Mouse (Mus musculus) intestine, embryonic 14.5 days (tissue): Measurements from ENCODE around the gene Tm9sf1. TPM values are rescaled to one million over a fixed set of nuclear protein-coding genes. Genes with fewer than 3 reads are reported as not detected.

Source experiments
- ATAC-seq: fragments of 200-750 bp; cut with Nextera tagmentation; replicated peaks from 2 replicates; pipeline ENCODE4 v1.8.0; 2017; ENCODE audit warnings: low read depth, moderate number of reproducible peaks, moderate TSS enrichment, moderate library complexity; ENCODE audit not compliant: low FRiP score, low TSS enrichment
- DNase-seq: peaks from one replicate; pipeline ENCODE4 v3.0.0-alpha.2; 2018; ENCODE audit warnings: low spot score
- H3K27ac ChIP-seq: fragments of 300-500 bp; sonication (generic); 2 replicates; pipeline ENCODE4 v1.5.1; 2014; ENCODE audit warnings: low read depth, mild to moderate bottlenecking, control low read depth
- H3K27me3 ChIP-seq: fragments of 300-500 bp; sonication (generic); replicated peaks from 2 replicates; pipeline ENCODE4 v1.6.1; 2014; ENCODE audit warnings: low read length, control low read depth; ENCODE audit not compliant: control insufficient read depth, insufficient read depth
- H3K36me3 ChIP-seq: fragments of 300-500 bp; sonication (generic); 2 replicates; pipeline ENCODE4 v1.6.1; 2014; ENCODE audit warnings: low read length, control low read depth; ENCODE audit not compliant: control insufficient read depth, insufficient read depth
- H3K4me1 ChIP-seq: fragments of 300-500 bp; sonication (generic); replicated peaks from 2 replicates; pipeline ENCODE4 v1.6.1; 2014; ENCODE audit warnings: low read length, control low read depth, mixed read lengths; ENCODE audit not compliant: control insufficient read depth, insufficient read depth
- H3K4me2 ChIP-seq: fragments of 300-500 bp; sonication (generic); 2 replicates; pipeline ENCODE4 v1.6.1; 2014; ENCODE audit warnings: low read length
- H3K4me3 ChIP-seq: fragments of 300-500 bp; sonication (generic); 2 replicates; pipeline ENCODE4 v1.5.1; 2014; ENCODE audit warnings: low read depth, low read length, control low read depth, mixed read lengths
- H3K9ac ChIP-seq: fragments of 300-500 bp; sonication (generic); 2 replicates; pipeline ENCODE4 v1.6.1; 2014; ENCODE audit warnings: mild to moderate bottlenecking, low read length
- H3K9me3 ChIP-seq: fragments of 300-500 bp; sonication (generic); 2 replicates; pipeline ENCODE4 v1.6.1; 2016; ENCODE audit warnings: low read length, control low read depth; ENCODE audit not compliant: control insufficient read depth
- WGBS: fragments of 180-500 bp; shearing (Covaris S2); extraction: QIAGEN DNeasy Blood & Tissue Kit; methylation state at CpG from one replicate; pipeline ENCODE4 v1.1.7; 2014; 5-methylcytosine and 5-hydroxymethylcytosine counted together
- polyA plus RNA-seq: library from polyadenylated mRNA; unstranded; fragments of >200 nt; fragmentation: Nextera tagmentation; extraction: Ambion mirVana; gene quantifications from 2 replicates; pipeline ENCODE4 v1.2.1, GENCODE M21; 2014

Tm9sf1 gene
- polyA plus RNA-seq, 1 experiment from 2014 or later: 114 TPM

DNA sequence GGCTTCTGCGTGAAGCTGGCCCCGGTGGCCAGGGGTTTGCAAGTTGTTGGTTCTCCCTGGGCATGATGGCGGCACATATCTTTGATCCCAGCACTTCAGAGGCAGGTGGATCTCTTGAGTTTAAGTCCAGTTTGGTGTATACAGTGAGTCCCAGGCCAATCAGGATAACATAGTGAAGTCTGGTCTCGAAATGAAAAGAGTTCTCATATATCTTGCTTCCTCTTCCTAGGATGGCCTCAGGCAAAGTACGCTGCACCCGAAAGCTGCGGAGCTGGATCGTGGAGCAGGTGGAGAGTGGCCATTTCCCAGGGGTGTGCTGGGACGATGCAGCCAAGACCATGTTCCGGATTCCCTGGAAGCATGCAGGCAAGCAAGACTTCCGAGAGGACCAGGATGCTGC is 38.8 kb downstream of the Tm9sf1 start:
- DNase-seq: no peak
- no peak overlapping the region for H3K27ac ChIP-seq
- H3K36me3 ChIP-seq: peaks cover 75% of the 10 kb centered on the region
- no peaks in the 10 kb centered on the region for H3K27me3 ChIP-seq
- no peak overlapping the region for H3K9ac ChIP-seq
- no peaks in the 10 kb centered on the region; the same call in 1 of the 2 replicates for H3K4me1 ChIP-seq
- 96% methylated on average over 11 of the region's 11 CpGs for WGBS
- ATAC-seq: no peak
- H3K4me2 ChIP-seq: peak overlapping the region; percentile 41
- H3K9me3 ChIP-seq: no peaks in the 10 kb centered on the region
- H3K4me3 ChIP-seq: no peak overlapping the region

DNA sequence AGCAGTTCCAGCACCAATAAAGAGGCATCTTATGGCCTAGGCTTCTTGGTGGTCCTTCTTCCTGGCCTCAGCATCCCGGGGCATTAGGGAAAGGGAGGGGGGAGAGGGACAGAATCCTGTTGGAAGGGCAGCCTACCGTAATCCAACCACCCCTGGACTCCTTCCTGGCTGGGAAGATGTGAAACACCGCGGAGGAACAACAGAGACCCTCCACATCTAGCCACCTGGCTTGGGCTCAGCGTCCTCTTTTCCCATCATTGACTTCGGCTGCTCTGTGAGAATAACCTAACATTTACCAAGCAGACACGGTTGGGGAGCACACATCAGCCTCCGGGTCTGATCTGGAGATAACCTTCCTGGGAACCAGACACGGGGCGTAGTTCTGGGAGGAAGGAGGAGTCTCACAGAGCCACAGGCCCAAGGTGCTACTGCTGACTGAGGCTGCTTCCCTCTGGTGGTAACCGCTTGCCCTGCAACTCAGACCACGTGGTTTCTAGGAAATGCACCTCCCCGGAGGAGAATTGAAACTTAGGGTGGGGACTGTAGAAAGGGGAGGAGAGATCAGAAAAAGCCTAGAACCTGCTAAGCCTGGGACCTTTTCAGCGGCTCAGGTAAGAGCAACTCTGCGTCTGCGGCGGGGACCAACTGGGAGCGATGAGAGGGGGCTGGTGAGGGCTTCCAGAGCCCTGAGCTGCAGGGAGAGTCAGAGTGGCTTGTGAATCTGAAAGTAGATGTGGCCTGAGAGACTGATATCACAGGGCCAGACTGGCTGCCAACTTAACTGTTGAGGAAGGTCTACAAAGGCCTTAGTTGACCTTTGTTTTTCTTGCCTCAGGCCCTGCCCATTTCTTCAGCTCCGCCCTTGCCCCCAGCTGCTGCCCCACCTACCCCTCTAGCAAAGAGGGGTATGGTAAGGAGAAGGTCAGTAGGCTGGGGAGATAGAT is 39.7 kb downstream of the Tm9sf1 start:
- Histone ChIP-seq H3K4me2 (peak overlapping the region; percentile 41), H3K9me3 (no peaks in the 10 kb centered on the region), H3K4me1 (no peaks in the 10 kb centered on the region; the same call in 1 of the 2 replicates), H3K27ac (peak overlapping the region; percentile 25), H3K4me3 (peak overlapping the region; percentile 15), H3K9ac (peak overlapping the region; percentile 4), H3K27me3 (no peaks in the 10 kb centered on the region), H3K36me3 (peaks cover 75% of the 10 kb centered on the region)
- DNase-seq (peak; percentile 92), ATAC-seq (peak; percentile 90)
- 12% methylated on average over 19 of the region's 19 CpGs for WGBS

DNA sequence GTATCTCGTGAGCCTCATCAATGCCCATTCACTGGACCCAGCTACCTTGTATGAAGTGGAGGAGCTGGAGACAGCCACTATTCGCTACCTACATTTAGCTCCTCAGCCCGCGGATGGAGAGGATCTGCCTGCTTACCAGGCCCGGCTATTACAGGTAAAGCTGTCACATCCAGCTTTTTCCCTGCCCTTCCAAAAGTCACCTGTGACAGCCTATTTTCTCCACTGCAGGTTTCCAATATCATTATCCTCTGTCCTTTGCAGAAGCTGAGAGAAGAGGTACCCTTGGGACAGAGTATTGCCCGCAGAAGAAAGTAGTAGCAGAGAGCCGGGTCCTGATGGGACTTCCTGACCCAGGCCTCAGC is 40.4 kb downstream of the Tm9sf1 start, which contains the start of gene Irf9:
Irf9 (plus strand) TSS at position 301 of the 362 bp plus-strand sequence.
- no peaks in the 10 kb centered on the region for H3K9me3 ChIP-seq
- 84% methylated on average over 7 of the region's 7 CpGs for WGBS
- no peaks in the 10 kb centered on the region for H3K27me3 ChIP-seq
- H3K4me1 ChIP-seq: no peaks in the 10 kb centered on the region; the same call in 1 of the 2 replicates
- H3K9ac ChIP-seq: peak within 1 kb of the TSS; percentile 4
- peaks cover 76% of the 10 kb centered on the region for H3K36me3 ChIP-seq
- peak within 1 kb of the TSS; percentile 25 for H3K27ac ChIP-seq
- DNase-seq (no peak), ATAC-seq (no peak)
- H3K4me2 ChIP-seq: peak within 1 kb of the TSS; percentile 41
- H3K4me3 ChIP-seq: peak within 1 kb of the TSS; percentile 15

DNA sequence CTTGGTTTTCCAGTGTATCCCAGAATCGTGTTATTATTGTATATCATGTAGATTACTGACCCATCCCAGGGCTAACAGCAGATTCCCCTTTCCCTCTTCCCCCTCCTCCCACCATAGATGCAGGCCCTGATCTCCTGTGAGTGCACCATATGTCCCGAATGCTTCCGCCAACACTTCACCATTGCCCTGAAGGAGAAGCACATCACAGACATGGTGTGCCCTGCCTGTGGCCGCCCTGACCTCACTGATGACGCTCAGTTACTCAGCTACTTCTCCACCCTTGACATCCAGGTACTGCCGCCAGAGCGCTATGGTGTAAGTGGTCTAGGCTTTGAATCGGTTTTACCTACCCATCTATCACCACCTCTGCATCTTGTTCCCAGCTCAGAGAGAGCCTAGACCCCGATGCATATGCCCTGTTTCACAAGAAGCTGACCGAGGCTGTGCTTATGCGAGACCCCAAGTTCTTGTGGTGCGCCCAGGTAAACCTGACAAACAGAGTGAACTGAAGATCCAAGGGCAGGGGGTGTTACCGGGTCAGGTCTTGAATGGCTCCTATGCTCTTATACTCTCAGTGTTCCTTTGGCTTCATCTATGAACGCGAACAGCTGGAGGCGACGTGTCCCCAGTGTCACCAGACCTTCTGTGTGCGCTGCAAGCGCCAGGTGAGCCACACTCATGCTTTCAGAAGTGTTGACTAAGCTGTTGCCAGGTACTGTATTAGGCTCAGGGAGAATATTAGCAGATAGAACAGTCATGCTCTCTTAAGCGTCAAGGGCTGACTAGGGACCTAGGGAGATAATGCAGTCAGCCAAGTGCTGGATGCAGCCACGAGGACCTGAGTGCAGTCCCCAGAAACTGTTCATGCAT is 44.9 kb downstream of the Tm9sf1 start:
- Histone ChIP-seq H3K36me3 (peaks cover 89% of the 10 kb centered on the region), H3K9ac (no peak overlapping the region), H3K27me3 (no peaks in the 10 kb centered on the region), H3K9me3 (no peaks in the 10 kb centered on the region), H3K4me3 (no peak overlapping the region), H3K4me2 (no peak overlapping the region), H3K27ac (no peak overlapping the region), H3K4me1 (no peaks in the 10 kb centered on the region)
- ATAC-seq (no peak), DNase-seq (no peak)
- 92% methylated on average over 21 of the region's 21 CpGs for WGBS

DNA sequence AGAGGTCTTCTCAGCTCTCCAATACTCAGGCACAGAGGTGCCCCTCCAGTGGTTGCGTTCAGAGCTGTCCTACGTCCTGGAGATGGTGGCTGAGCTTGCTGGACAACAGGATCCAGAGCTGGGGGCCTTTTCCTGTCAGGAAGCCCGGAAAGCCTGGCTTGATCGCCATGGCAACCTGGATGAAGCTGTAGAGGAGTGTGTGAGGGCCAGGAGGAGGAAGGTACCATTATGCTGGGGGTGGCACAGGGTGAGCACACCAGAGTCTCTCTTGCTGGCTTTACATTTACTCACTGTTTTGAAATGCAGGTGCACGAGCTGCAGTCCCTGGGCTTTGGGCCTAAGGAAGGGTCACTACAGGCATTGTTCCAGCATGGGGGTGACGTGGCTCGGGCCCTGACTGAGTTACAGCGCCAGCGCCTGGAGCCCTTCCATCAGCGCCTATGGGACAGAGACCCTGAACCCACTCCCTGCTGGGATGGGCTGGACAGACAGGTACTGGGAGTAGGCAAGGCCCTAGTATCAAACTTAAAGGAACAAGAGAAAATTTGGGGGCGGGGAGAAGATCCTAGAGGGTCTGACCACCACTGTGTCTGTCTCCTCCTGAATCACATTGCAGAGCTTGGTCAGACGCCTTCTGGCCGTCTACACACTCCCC is 47.4 kb downstream of the Tm9sf1 start:
- no peak overlapping the region for H3K9ac ChIP-seq
- H3K4me1 ChIP-seq: peaks cover 13% of the 10 kb centered on the region; the same call in 1 of the 2 replicates
- 83% methylated on average over 13 of the region's 13 CpGs for WGBS
- H3K9me3 ChIP-seq: no peaks in the 10 kb centered on the region
- H3K4me2 ChIP-seq: no peak overlapping the region
- H3K4me3 ChIP-seq: no peak overlapping the region
- no peaks in the 10 kb centered on the region for H3K27me3 ChIP-seq
- ATAC-seq: no peak
- no peak overlapping the region for H3K27ac ChIP-seq
- no peak for DNase-seq
- peaks cover 65% of the 10 kb centered on the region for H3K36me3 ChIP-seq

DNA sequence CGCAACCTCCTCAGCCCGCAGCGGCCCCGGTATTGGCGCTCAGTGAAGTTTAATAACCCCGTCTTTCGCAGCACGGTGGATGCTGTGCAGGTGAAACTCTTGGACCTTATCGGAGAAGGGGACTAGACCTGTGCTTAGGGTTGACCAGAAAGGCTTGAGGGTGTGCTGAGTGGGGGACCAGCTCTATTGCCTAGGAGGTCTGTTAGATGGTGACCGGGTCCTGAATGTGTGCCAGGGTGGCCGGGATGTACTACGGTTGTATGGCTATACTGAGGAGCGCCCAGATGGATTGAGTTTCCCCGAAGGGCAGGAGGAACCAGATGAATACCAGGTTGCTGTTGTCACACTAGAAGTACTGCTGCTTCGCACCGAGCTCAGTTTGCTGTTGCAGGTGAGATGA is 51.4 kb downstream of the Tm9sf1 start:
- peaks cover 13% of the 10 kb centered on the region; the same call in 1 of the 2 replicates for H3K4me1 ChIP-seq
- no peak for ATAC-seq
- H3K9me3 ChIP-seq: no peaks in the 10 kb centered on the region
- H3K4me3 ChIP-seq: peak overlapping the region; percentile 63
- H3K4me2 ChIP-seq: peak overlapping the region; percentile 97
- no peaks in the 10 kb centered on the region for H3K27me3 ChIP-seq
- H3K36me3 ChIP-seq: peaks cover 48% of the 10 kb centered on the region
- 6% methylated on average over 16 of the region's 16 CpGs for WGBS
- H3K27ac ChIP-seq: peak overlapping the region; percentile 96; the same call in 1 of the 2 replicates
- peak overlapping the region; percentile 77 for H3K9ac ChIP-seq
- DNase-seq: no peak

DNA sequence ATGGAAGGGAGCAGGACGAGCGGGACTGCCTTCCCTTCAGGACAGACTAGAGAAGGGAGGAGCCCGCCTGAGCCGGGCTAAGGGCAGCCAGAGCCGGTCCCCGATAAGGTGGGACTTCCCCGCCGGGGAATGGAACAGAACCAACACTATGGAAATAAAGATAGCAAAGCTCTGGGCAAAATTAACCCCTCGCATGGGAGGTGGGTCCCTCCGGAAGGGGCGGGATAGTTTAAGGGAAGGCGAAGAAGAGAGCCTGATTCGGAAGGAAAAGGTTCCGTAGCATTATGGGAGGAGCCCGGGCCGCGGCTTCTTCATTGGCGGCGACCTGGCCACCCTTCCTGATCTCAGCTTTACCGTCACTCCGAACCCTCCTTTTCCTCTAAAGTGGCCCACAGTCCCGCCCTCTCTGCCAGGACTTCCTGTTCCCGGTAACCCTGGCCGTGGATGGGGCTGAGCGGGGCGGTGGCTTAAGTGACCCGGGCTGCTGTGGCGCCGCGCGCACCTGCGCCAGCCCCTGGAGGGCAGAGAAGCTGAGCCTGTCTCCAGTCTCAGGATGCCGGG is 52.2 kb downstream of the Tm9sf1 start, which contains the start of gene Rnf31:
Rnf31 (plus strand) TSS at position 378 of the 561 bp plus-strand sequence.
- peak; percentile 88 for ATAC-seq
- peaks cover 13% of the 10 kb centered on the region; the same call in 1 of the 2 replicates for H3K4me1 ChIP-seq

More for the DNA sequence above, 52.2 kb downstream of the Tm9sf1 start, which contains the start of gene Rnf31:
- Histone ChIP-seq H3K9me3 (no peaks in the 10 kb centered on the region), H3K36me3 (peaks cover 43% of the 10 kb centered on the region), H3K4me2 (peak within 1 kb of the TSS; percentile 97), H3K27me3 (no peaks in the 10 kb centered on the region), H3K4me3 (peak within 1 kb of the TSS; percentile 63), H3K9ac (peak within 1 kb of the TSS; percentile 77), H3K27ac (peak within 1 kb of the TSS; percentile 96)
- peak; percentile 93 for DNase-seq
- 0% methylated on average over 33 of the region's 33 CpGs for WGBS
